Mouse (Mus musculus) spleen, adult 2 months (tissue): Measurements from ENCODE around the gene Zfp566.

Source experiments
- CTCF ChIP-seq: fragments of 200-500 bp; IDR thresholded peaks from 2 replicates; pipeline ENCODE4 v1.5.1; 2011; ENCODE audit warnings: mild to moderate bottlenecking, inconsistent platforms; ENCODE audit not compliant: insufficient read depth, insufficient read length, insufficient replicate concordance; ENCODE audit errors: extremely low read depth
- POLR2A ChIP-seq: fragments of 200-500 bp; IDR thresholded peaks from 2 replicates; pipeline ENCODE4 v1.6.1; 2011; ENCODE audit warnings: low read depth, low read length, inconsistent platforms

DNA sequence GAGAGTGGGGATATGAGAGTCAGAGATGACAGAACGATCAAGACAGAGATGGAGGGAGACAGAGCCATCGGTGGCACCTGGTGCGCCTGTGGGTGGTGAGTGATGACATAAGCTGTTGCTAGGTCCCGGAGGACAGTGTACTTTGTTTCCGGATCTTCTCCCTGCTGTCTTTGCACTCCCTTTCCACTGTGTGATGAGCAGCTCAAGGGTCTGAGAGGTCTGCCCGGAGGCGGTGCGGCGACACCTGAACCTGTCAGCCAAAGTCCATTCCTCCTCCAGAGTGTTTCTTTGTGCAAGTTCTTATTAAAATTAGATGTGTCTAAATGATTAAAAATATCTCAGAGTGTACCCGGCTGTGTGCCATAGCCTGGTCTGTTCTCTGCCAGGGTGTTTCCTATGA is 46.5 kb upstream of the Zfp566 start:
- TF ChIP-seq CTCF (no peak), POLR2A (no peak)
